Mouse (Mus musculus) brain, embryonic 14.5 days (tissue): ENCODE data around the gene Ndufc1. TPM values are rescaled to one million over a fixed set of nuclear protein-coding genes. Genes with fewer than 3 reads are reported as not detected.
A peak's percentile ranks its signal among the peaks of the same experiment; 100 is the strongest.
"Not testable (repeated sequence)": the region's sequence is repeated elsewhere in the genome, so short reads cannot be mapped to it uniquely, and the experiment has no call there.

Source experiments
- DNase-seq: peaks from one replicate; pipeline ENCODE4 v3.0.0-alpha.2; 2011; ENCODE audit warnings: low read depth
- CTCF ChIP-seq: fragments of 200-500 bp; IDR thresholded peaks from 2 replicates; pipeline ENCODE4 v1.5.1; 2012; ENCODE audit warnings: inconsistent platforms, mild to moderate bottlenecking, moderate library complexity, borderline replicate concordance; ENCODE audit not compliant: insufficient read depth, insufficient read length; ENCODE audit errors: extremely low read depth
- POLR2A ChIP-seq: fragments of 200-500 bp; IDR thresholded peaks from 2 replicates; pipeline ENCODE4 v1.6.1; 2012; ENCODE audit warnings: mild to moderate bottlenecking, inconsistent platforms, borderline replicate concordance; ENCODE audit not compliant: poor library complexity, insufficient read depth, insufficient read length, severe bottlenecking; ENCODE audit errors: extremely low read depth
- polyA plus RNA-seq: library from polyadenylated mRNA; depleted of rRNA; stranded (reverse); fragments of >200 nt; gene quantifications from 2 replicates; pipeline ENCODE4 v1.2.3, GENCODE M21; 2012; rRNA removed

The Ndufc1 gene
- polyA plus RNA-seq, 1 experiment: 349 TPM

DNA sequence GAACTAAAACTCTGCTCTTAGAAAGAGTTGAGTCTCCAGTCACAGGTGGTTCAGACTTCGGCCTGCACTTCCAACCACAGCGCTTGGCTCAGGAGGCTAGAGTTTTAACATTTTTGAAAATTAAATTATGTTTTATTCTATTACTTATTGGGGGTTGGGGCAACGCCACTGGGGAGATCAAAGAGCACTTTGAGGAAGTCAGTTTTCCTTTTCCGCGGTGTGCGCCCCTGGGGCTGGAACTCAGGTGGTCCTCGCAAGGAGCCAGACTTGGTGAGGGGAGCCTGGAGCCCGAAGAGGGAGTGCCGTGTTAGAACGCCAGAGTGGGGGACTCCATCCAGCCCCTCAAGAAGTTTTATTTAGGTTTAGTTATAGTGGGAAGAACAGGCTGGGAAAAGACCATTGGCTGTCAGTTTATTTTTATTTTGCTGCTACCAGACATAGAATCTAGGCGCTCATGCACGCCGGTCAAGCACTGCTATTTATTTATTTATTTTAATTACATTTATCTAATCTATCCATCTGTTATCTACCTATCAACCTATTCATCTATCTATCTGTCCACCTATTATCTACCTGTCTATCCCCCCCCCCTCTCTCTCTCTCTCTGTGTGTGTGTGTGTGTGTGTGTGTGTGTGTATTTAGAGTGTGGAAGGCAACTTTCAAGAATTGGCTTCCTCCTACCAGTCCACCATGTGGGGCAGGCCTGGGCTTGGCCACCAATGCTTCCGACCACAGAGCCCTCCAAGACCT is 49.1 kb downstream of the Ndufc1 start:
- no peak for DNase-seq
- TF ChIP-seq CTCF (no peak), POLR2A (no peak)

DNA sequence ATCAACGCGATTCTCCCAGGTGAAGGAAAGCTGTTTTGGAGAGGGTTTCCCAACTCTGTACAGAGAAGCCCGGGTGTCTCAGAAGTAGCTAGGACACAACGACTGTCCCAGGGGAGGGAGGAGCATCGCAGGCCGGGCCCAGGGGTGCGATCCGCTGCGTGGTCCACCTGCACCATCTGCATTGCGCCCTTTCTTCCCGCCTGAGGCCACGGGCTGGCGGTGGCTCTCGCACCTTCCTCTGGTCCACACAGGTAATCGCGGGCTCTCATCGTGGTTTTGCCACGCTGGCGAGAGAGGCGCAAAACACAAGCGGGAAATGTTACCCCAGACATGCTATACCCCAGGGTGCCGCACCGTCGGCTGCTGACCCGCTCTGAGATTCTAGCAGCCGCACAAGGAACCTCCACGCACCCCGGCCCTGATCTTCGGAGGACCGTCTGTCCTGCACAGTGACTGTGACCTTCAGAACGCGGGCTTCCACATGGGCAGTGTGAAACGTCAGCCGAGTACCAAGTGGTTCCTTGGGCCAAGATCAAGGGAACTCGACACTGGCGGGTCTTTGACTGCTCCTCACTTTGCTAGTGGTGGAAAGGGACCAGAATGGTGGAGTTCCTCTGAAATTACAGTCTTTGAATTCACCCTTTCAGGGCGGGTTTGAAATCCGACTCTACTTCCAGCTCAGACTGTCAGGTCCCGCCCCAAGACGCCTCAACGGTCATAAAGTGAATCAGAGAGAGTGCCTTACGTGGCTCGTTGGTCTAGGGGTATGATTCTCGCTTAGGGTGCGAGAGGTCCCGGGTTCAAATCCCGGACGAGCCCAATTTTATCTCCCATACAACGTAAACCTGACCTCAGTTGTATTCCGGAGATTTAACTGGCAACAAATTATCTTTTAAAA is 49.9 kb downstream of the Ndufc1 start:
- TF ChIP-seq POLR2A (no peak), CTCF (no peak)
- peak; percentile 70 for DNase-seq

DNA sequence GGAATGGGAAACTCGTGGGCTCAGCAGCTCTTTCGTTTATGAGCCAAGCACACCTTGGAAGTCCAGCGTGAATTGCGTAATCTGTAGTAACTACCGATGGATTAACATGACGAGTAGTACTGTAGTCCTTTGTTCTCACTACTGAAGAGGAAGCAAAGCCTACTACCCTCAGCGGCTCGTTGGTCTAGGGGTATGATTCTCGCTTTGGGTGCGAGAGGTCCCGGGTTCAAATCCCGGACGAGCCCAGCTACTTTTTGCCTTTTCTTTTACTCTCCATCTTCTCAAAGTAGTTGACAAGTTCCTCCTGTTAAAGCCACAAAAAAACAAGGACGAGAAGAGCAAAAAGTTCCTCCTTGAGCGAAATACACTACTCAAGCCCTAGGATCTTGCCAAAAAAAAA is 50.6 kb downstream of the Ndufc1 start:
- no peak for TF ChIP-seq POLR2A
- TF ChIP-seq CTCF: no peak

DNA sequence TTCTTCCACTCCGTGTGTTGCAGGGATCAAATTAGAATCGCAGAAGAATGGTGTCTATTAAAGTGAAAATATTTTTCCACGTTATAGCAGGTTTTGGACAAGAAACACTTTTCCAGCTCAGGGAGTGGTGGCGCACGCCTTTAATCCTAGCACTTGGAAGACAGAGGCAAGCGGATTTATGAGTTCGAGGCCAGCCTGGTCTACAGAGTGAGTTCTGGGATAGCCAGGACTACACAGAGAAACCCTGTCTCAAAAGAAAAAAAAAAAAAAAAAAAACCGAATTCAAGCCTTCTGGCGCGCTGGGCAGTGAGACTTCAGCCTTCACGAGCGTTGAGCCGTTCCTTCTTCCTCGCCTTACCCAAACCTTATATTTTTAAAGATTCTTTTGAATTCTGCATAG is 51.2 kb downstream of the Ndufc1 start:
- no peak for TF ChIP-seq POLR2A
- no peak for TF ChIP-seq CTCF
- DNase-seq: peak; percentile 6

More for the DNA sequence above, 50.6 kb downstream of the Ndufc1 start:
- peak; percentile 55 for DNase-seq

DNA sequence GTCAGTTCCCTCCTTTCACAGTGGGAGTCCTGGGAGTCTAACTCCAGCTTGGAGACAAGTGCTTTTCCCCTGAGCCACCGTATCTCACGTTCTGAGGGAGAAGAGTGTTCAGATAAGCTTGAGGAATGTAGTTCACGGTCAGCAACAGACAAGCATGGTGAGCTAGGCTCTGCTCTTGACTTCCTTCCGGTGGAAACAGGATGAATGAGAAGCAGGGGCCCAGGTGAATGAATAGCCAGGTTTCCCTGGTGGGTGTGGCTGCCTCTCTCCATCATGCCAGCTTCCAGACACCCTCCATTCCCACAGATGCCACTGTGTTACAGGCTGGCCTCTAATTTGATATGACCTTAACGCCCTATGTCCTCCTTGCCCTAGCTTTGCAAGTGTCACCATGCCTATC is 51.7 kb downstream of the Ndufc1 start:
- no peak for DNase-seq
- TF ChIP-seq CTCF: no peak
- TF ChIP-seq POLR2A: no peak

DNA sequence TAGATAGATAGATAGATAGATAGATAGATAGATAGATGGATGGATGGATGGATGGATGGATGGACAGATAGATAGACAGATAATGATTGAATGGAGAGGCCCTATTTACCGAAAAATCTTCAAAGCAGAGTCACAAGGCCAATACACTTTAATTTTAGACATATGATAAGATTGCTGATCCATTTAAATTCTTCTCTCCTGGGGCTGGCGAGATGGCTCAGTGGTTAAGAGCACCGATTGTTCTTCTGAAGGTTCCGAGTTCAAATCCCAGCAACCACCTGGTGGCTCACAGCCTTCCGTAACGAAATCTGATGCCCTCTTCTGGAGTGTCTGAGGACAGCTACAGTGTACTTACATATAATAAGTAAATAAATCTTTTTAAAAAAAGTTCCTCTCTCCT is 53.8 kb downstream of the Ndufc1 start:
- DNase-seq: not testable (repeated sequence)

Other genes with a start within 250 kb of the Ndufc1 start
- gene Noct, start 184.5 kb downstream of the Ndufc1 start, polyA plus RNA-seq: 28.2 and 33.0 TPM in 2 replicates
- gene Elf2, start 68.3 kb downstream of the Ndufc1 start, polyA plus RNA-seq: 60.0 and 62.9 TPM in 2 replicates
- gene Mgarp, start 12.2 kb downstream of the Ndufc1 start, polyA plus RNA-seq: 1.2 and 1.7 TPM in 2 replicates
- gene Naa15, start 6.2 kb upstream of the Ndufc1 start, polyA plus RNA-seq: 25.0 and 31.7 TPM in 2 replicates
- 14.7 and 17.5 TPM in 2 replicates for gene Rab33b, start 74.9 kb upstream of the Ndufc1 start, polyA plus RNA-seq
- gene Setd7, start 151.9 kb upstream of the Ndufc1 start, polyA plus RNA-seq: 15.3 and 15.7 TPM in 2 replicates